Mouse (Mus musculus): ENCODE results near the gene Hnrnpa1. TPM values are rescaled to one million over a fixed set of nuclear protein-coding genes. Genes with fewer than 3 reads are reported as not detected.
"Not testable (repeated sequence)": the region's sequence is repeated elsewhere in the genome, so short reads cannot be mapped to it uniquely, and the experiment has no call there.

The Hnrnpa1 gene
- total RNA-seq, 2 experiments from 2014 or later: 845 to 2,727 TPM

GRCm38 (mm10) chr15:103259162-103259561 lies 18.9 kb downstream of the Hnrnpa1 start:
- no peak for ATAC-seq (replicated peaks; ENCODE audit: low FRiP score, low TSS enrichment, poor library complexity, severe bottlenecking)

DNA sequence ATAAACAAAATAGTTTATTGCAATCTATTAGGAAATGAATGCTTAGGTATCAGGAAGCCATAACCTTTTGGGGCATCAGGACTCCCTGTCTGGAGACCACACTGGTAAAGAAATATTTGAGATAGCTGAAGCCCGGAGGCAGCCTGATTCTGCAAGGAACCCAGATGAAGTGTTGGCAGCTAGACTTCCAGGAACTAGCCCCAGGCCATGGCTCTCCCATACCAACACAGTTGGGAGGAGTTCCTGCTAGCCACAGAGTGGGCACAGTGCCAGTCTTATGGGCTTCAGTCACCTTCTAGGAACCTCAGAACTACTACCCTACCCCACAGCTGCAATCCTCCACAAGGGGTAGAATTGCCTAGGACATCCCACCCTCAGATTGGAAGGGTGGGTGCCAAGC lies 19.8 kb downstream of the Hnrnpa1 start:
- ATAC-seq (replicated peaks; ENCODE audit: low FRiP score, low TSS enrichment, poor library complexity, severe bottlenecking): 0 out of 2 replicates have a peak, but pooled peaks have one; percentile 3

- ATAC-seq (replicated peaks; ENCODE audit: low FRiP score, low TSS enrichment, poor library complexity, severe bottlenecking): no peak
Observed at GRCm38 (mm10) chr15:103264794-103265193, 24.6 kb downstream of the Hnrnpa1 start.

- no peak for ATAC-seq (replicated peaks; ENCODE audit: low FRiP score, low TSS enrichment, poor library complexity, severe bottlenecking)
Observed at GRCm38 (mm10) chr15:103268903-103269302, 28.7 kb downstream of the Hnrnpa1 start.

DNA sequence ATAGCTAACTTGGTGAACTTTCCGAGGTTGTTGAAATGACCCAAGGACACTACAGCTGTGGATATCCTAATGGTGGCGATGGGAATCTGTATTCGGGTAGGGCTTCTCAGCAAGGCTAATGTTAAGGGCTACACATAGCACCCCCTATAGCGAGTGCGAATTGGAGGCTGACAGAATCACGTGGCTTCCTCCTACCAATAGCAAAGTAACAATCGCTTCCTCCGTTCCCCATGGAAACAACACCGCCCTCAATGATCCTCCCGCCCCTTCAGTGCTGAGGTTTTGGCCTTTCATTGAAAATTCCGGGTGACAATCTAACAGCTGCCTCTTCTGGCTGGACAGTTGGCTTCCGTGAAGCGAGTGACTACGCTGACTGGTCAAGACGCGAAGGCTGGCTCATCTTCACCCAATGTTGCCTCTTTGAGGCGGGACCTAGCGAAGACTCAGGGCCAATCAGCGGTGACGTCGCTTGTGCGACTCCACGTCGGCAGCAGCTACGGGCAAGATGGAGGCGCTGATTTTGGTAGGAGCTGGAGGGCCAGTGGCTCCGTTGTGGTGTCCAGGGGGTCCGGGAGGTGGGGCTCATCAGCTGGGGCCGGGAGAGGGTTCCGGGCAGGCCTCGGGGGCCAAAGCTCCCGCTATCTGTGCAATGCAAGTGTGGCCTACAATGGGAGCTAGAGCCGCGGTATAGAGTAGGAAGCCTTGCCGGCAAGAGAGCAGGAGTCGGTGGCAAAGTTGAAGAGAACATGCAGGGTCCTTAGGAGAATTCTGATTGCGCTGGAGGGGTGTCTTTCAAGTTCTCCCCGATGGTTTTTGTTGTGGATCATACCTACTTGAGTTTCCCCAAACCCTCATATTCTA lies 32.4 kb downstream of the Hnrnpa1 start, which contains the start of gene Copz1:
TSS of gene Copz1 (plus strand) at position 296 of the 861 bp plus-strand sequence.
- ATAC-seq (replicated peaks; ENCODE audit: low FRiP score, low TSS enrichment, poor library complexity, severe bottlenecking): peak; percentile 99

GRCm38 (mm10) chr15:103275943-103276342 lies 35.7 kb downstream of the Hnrnpa1 start:
- not testable (repeated sequence) for ATAC-seq (replicated peaks; ENCODE audit: low FRiP score, low TSS enrichment, poor library complexity, severe bottlenecking)

DNA sequence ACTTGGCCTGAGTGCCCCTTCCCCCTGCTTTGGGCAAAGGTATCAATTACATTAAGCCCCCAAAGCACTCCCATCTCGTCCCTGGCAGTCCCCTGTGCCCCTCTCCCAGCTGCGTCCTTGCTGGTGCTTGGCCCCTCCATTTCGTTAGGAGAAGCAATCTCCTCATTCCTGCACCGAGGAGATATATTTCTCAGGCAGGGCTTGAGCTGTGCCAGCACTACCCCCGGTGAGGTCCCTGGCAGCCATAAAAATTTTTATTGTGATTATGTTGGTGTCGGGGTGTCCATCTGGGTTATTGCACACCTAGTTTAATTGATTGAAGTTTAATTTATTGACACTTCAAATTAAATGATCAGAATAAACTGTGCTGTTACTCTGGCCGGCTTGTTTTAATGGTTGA lies 37.7 kb downstream of the Hnrnpa1 start:
- ATAC-seq (replicated peaks; ENCODE audit: low FRiP score, low TSS enrichment, poor library complexity, severe bottlenecking): no peak

DNA sequence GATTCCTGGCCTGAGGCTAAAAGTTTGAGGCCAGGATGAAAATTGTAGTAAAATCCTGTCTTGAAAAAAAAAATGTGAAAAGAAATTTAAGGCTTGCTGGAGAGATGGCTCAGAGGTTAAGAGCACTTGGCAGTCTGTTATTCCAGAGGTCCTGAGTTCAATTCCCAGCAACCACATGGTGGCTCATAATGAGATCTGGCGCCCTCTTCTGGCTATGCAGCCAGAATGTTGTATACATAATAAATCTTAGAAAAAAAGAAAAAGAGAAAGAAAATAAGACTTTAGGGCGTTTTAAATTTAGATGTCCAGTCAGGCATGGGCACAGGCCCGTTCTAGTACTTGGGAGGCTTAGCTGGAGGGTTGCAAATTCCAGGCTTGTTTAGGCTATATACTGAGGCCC lies 39.5 kb downstream of the Hnrnpa1 start:
- ATAC-seq (replicated peaks; ENCODE audit: low FRiP score, low TSS enrichment, poor library complexity, severe bottlenecking): no peak

GRCm38 (mm10) chr15:103280817-103281464 lies 40.7 kb downstream of the Hnrnpa1 start:
- ATAC-seq (replicated peaks; ENCODE audit: low FRiP score, low TSS enrichment, poor library complexity, severe bottlenecking): peak; percentile 81

- ATAC-seq (replicated peaks; ENCODE audit: low FRiP score, low TSS enrichment, poor library complexity, severe bottlenecking): 0 out of 2 replicates have a peak, but pooled peaks have one; percentile 21
Observed at GRCm38 (mm10) chr15:103281465-103282205, 41.4 kb downstream of the Hnrnpa1 start.

- ATAC-seq (replicated peaks; ENCODE audit: low FRiP score, low TSS enrichment, poor library complexity, severe bottlenecking): no peak
Observed at GRCm38 (mm10) chr15:103284066-103284465, 43.8 kb downstream of the Hnrnpa1 start.

DNA sequence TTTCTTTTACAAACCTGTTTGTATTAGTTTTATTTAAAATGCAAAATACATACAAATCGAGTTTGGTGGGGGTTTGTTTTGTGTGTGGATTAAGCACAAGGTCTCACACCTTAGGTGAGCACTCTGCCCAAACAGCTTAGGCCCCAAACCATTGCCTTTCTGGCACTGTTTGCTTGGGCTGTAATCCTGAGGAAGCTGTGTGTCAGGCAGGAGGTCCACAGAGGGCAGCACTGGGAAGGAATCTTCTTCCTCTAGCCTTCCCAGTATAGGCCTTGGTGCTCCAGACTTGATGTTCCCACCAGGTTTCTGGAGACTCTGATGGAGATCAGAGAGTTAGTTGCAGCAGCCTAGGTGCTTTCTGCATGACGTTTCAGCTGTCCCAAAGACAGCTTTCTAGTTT lies 44.4 kb downstream of the Hnrnpa1 start:
- no peak for ATAC-seq (replicated peaks; ENCODE audit: low FRiP score, low TSS enrichment, poor library complexity, severe bottlenecking)

DNA sequence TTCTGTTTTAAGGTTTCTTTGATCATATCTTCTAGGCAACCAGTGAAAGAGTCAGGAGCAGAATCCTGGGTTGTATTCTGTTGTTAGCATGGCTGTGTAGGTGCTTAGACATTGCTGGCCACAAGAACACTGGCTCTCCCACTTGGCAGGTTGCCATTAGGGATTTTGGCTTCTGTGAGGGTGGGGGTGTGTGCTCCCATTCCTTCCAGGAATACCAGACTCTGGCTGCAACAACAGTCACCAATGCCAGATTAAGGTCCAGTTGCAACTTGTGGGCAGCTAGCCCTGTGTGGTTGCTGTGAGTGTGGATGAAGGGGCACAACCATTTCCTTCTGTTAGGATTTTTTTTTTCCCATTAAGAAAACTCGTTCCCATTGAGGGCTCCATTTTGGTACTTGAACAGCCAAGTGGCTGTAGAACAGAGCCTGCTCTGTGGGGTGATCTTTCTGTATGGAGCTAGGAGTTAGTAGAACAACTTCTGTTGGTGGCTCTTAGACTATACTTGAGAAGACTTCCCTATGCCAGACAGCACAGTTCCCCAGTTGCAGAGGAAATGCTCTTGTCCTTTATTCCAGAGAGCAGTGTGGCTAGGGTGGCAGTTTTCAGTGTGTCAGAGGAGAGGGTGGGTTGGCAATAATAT lies 45.7 kb downstream of the Hnrnpa1 start:
- no peak for ATAC-seq (replicated peaks; ENCODE audit: low FRiP score, low TSS enrichment, poor library complexity, severe bottlenecking)

GRCm38 (mm10) chr15:103289600-103289999 lies 49.4 kb downstream of the Hnrnpa1 start:
- ATAC-seq (replicated peaks; ENCODE audit: low FRiP score, low TSS enrichment, poor library complexity, severe bottlenecking): no peak

GRCm38 (mm10) chr15:103290417-103290816 lies 50.2 kb downstream of the Hnrnpa1 start:
- no peak for ATAC-seq (replicated peaks; ENCODE audit: low FRiP score, low TSS enrichment, poor library complexity, severe bottlenecking)

DNA sequence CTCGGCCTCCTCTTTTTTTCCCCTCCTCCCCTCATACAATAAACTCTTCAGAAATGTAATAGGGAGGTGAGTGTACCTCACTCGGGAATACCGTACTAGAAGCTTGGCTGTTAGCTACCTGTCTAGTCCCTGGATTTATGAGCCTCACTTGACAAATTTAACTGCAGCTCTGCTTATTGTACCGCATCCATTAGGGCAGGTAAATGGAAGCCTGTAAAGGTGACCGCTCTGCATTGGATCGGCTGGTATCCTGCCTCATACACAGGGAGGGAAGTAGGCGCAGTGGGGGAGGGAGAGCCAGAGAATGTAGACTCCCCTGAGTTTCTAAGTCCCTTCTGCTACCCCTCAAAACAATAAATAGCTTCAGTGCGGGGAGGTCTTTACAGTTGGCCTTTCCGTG lies 50.6 kb downstream of the Hnrnpa1 start:
- no peak for ATAC-seq (replicated peaks; ENCODE audit: low FRiP score, low TSS enrichment, poor library complexity, severe bottlenecking)

GRCm38 (mm10) chr15:103292673-103293345 lies 52.6 kb downstream of the Hnrnpa1 start:
- no peak for ATAC-seq (replicated peaks; ENCODE audit: low FRiP score, low TSS enrichment, poor library complexity, severe bottlenecking)

GRCm38 (mm10) chr15:103293375-103293774 lies 53.1 kb downstream of the Hnrnpa1 start:
- 0 out of 2 replicates have a peak, but pooled peaks have one; percentile 54 for ATAC-seq (replicated peaks; ENCODE audit: low FRiP score, low TSS enrichment, poor library complexity, severe bottlenecking)

DNA sequence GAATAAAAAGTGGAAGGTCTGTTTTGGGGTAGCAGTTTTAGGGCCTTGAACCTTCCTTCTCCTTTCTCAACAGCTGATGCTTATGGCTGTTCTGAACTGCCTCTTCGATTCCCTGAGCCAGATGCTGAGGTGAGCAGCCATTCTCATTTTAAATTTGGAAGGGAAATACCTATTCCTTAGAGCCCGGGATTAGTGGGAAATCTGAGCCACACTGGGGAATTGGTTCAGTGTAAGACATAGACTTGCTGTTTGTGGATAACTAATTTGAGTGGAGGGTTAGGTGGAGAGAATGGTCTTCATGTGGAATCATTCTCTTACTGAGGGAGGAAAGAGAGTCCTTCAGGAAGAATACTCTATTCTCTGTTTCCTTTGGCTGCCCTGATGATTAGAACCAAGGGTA lies 54.4 kb downstream of the Hnrnpa1 start:
- ATAC-seq (replicated peaks; ENCODE audit: low FRiP score, low TSS enrichment, poor library complexity, severe bottlenecking): no peak
